In the genomic region with DNA sequence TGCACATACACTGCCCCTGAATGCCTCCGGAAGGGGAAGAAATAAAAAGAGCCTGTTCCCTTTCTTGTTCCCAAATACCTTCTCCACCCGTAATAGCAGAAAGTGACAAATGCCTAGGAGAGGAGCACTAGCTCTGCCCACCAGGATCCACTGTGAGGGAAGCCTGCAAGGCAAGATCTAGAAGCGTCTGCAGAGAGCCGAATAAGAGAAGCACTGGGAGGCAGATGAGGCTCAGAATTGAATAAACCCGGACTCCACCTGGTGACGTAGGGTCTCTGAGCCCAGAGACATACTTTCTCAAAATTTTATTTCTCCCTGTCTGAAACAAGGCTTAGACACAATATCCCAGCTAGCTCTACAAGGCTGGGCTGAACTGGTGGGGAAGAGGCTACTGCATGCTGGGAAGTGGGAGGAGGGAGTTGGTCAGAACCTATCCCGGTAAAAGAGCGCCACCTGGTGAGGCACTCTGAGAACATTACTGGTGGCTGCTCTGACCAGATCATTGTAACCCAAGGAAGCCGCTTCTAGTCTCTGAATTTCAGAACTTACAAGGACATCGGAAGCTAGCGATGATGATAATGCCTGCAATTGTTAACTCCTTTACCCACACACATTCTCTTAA, we compare ENCODE assay signal across 8 mouse cellular contexts. TPM values are rescaled to one million over a fixed set of nuclear protein-coding genes. Genes with fewer than 3 reads are reported as not detected.
DNase-seq lines count a peak whose midpoint lies in the region; TF ChIP-seq lines count a peak whose summit lies in the region.

No protein-coding gene starts in this region.

- TF ChIP-seq POLR2A in cortical plate, adult 2 months (IDR thresholded peaks at IDR 0.05; ENCODE audit: extremely low read depth, insufficient read depth, low read length) = peak; percentile 45; the same call in 1 of the 2 replicates

- H3K27ac ChIP-seq in cortical plate, adult 2 months (ENCODE audit: insufficient read depth, low read length) = no peak overlapping the region

- DNase-seq in adipocyte (ENCODE audit: low spot score) = peak; percentile 95
- DNase-seq in gastrocnemius, postnatal 10 days = peak; percentile 90
- DNase-seq in induced T-regulatory cell, adult 2 months (ENCODE audit: low read depth) = peak; percentile 77
- peak; percentile 73 to 79 for DNase-seq in left cerebral cortex, adult 8-10 months (ENCODE audit: low spot score in 2 of 2)
- peak; percentile 92 to 94 for DNase-seq in right cerebral cortex, postnatal 10 days (ENCODE audit: low spot score in 2 of 2)
- DNase-seq in urinary bladder, postnatal 14 days (ENCODE audit: low spot score) = peak; percentile 90

- TF ChIP-seq CTCF in cortical plate, adult 2 months (IDR thresholded peaks at IDR 0.05; ENCODE audit: extremely low read depth, insufficient read depth, low read length) = peak; percentile 95

- H3K4me3 ChIP-seq in cortical plate, adult 2 months (ENCODE audit: insufficient read depth, low read length) = no peak overlapping the region
- peak overlapping the region; percentile 35 for H3K4me3 ChIP-seq in megakaryocyte, embryonic 14.5 days (replicated peaks)

- H3K36me3 ChIP-seq in megakaryocyte, embryonic 14.5 days (replicated peaks; ENCODE audit: low read length) = no peaks in the 10 kb centered on the region

- no peaks in the 10 kb centered on the region for H3K4me1 ChIP-seq in cortical plate, adult 2 months (ENCODE audit: control insufficient read depth, insufficient read depth, low read length)
- H3K4me1 ChIP-seq in megakaryocyte, embryonic 14.5 days = peaks cover 56% of the 10 kb centered on the region

- no peaks in the 10 kb centered on the region for H3K27me3 ChIP-seq in megakaryocyte, embryonic 14.5 days (replicated peaks)

- peaks cover 7% of the 10 kb centered on the region; the same call in 1 of the 2 replicates for H3K9me3 ChIP-seq in megakaryocyte, embryonic 14.5 days

RNA-seq across cellular contexts. Expression of a gene that starts 45.2 kb away (rescaled TPM):
- polyA plus RNA-seq in cortical plate, adult 2 months (2012; rRNA removed) = 19.2 and 20.4 TPM in 2 replicates
- 10 to 100 TPM; 16.9 to 17.0 TPM for total RNA-seq in gastrocnemius, postnatal 10 days (2021)
- 10 to 100 TPM; 25.3 to 30.8 (median 27.7) TPM for total RNA-seq in left cerebral cortex, adult 8-10 months (2022)
- 5.0 TPM in 1 of 2 replicates, not detected in the other for polyA plus RNA-seq in megakaryocyte, embryonic 14.5 days (2012; ENCODE audit: insufficient read depth, low replicate concordance)

RNA-seq across cellular contexts. Expression of a gene that starts 53.7 kb away (rescaled TPM):
- polyA plus RNA-seq in cortical plate, adult 2 months (2012; rRNA removed) = 91.4 and 95.5 TPM in 2 replicates
- 10 to 100 TPM in 1 of 2 experiments, 1 to 10 TPM in 1; 7.8 to 12.4 TPM for total RNA-seq in gastrocnemius, postnatal 10 days (2021)
- 100 to 1,000 TPM; 188 to 214 (median 199) TPM for total RNA-seq in left cerebral cortex, adult 8-10 months (2022)
- 8.3 and 10.8 TPM in 2 replicates for polyA plus RNA-seq in megakaryocyte, embryonic 14.5 days (2012; ENCODE audit: insufficient read depth, low replicate concordance)

Comparison
In these comparisons a context has a peak if more than half of its experiments do, and no peak if none do; other contexts are left out.
1. RNA of a gene that starts 53.7 kb away (total RNA-seq): 188 to 214 TPM in left cerebral cortex, adult 8-10 months; 7.8 to 12.4 TPM in gastrocnemius, postnatal 10 days; every median in the first group is over 10 times any median in the second.
2. Peak in every context shown above with its lines, with median percentiles within 50 percentile points of each other: DNase-seq.